Mouse (Mus musculus): ENCODE results near the gene Asb16.
"Not testable (repeated sequence)": the region's sequence is repeated elsewhere in the genome, so short reads cannot be mapped to it uniquely, and the experiment has no call there.

The Asb16 gene

GRCm38 (mm10) chr11:102241874-102242273 is 26.7 kb upstream of the Asb16 start:
- no peak for DNase-seq (ENCODE audit: low read depth, low spot score)

GRCm38 (mm10) chr11:102244926-102245449 is 23.6 kb upstream of the Asb16 start:
- peak; percentile 74 for DNase-seq (ENCODE audit: low read depth, low spot score)

GRCm38 (mm10) chr11:102245581-102246272 is 22.8 kb upstream of the Asb16 start:
- DNase-seq (ENCODE audit: low read depth, low spot score), result no peak

- no peak for DNase-seq (ENCODE audit: low read depth, low spot score)
These were observed 22.3 kb upstream of the Asb16 start for GRCm38 (mm10) chr11:102246273-102246635.

- DNase-seq (ENCODE audit: low read depth, low spot score), result peak; percentile 35
These were observed 21.7 kb upstream of the Asb16 start for GRCm38 (mm10) chr11:102246871-102247270.

GRCm38 (mm10) chr11:102248630-102249230 is 19.8 kb upstream of the Asb16 start, which contains the start of gene BC030867:
BC030867 (plus strand) TSS chr11:102248882.
- DNase-seq (ENCODE audit: low read depth, low spot score), result peak; percentile 96

GRCm38 (mm10) chr11:102249351-102250090 is 19.0 kb upstream of the Asb16 start:
- DNase-seq (ENCODE audit: low read depth, low spot score), result peak; percentile 31

GRCm38 (mm10) chr11:102257514-102257913 is 11.0 kb upstream of the Asb16 start:
- peak; percentile 22 for DNase-seq (ENCODE audit: low read depth, low spot score)

- DNase-seq (ENCODE audit: low read depth, low spot score), result no peak
These were observed 10.4 kb upstream of the Asb16 start for GRCm38 (mm10) chr11:102258095-102258494.

- DNase-seq (ENCODE audit: low read depth, low spot score), result peak; percentile 33
These were observed 10.0 kb upstream of the Asb16 start for GRCm38 (mm10) chr11:102258521-102258920.

GRCm38 (mm10) chr11:102263211-102263610 is 5.3 kb upstream of the Asb16 start:
- no peak for DNase-seq (ENCODE audit: low read depth, low spot score)

- DNase-seq (ENCODE audit: low read depth, low spot score), result no peak
These were observed 2.7 kb upstream of the Asb16 start for GRCm38 (mm10) chr11:102265816-102266215.

- no peak for DNase-seq (ENCODE audit: low read depth, low spot score)
These were observed 1.8 kb upstream of the Asb16 start for GRCm38 (mm10) chr11:102266631-102267355.

- DNase-seq (ENCODE audit: low read depth, low spot score), result peak; percentile 62
These were observed 1.1 kb upstream of the Asb16 start for GRCm38 (mm10) chr11:102267480-102267879.

GRCm38 (mm10) chr11:102276411-102276915 is 7.9 kb downstream of the Asb16 start:
- DNase-seq (ENCODE audit: low read depth, low spot score), result peak; percentile 59

GRCm38 (mm10) chr11:102277754-102278153 is 9.2 kb downstream of the Asb16 start:
- no peak for DNase-seq (ENCODE audit: low read depth, low spot score)

GRCm38 (mm10) chr11:102279595-102279994 is 11.1 kb downstream of the Asb16 start:
- DNase-seq (ENCODE audit: low read depth, low spot score), result no peak

GRCm38 (mm10) chr11:102280267-102280666 is 11.7 kb downstream of the Asb16 start:
- not testable (repeated sequence) for DNase-seq (ENCODE audit: low read depth, low spot score)

GRCm38 (mm10) chr11:102283922-102284321 is 15.4 kb downstream of the Asb16 start:
- DNase-seq (ENCODE audit: low read depth, low spot score), result peak; percentile 62

- DNase-seq (ENCODE audit: low read depth, low spot score), result peak; percentile 100
These were observed 16.1 kb downstream of the Asb16 start, which contains the start of gene Tmub2 for GRCm38 (mm10) chr11:102284501-102285094. Tmub2 (plus strand) TSS chr11:102284931.

Measured in A20 (cell line).